Mouse (Mus musculus) erythroid progenitor cell, adult 5-6 weeks (primary cell): ENCODE data around the gene Arhgap35. TPM values are rescaled to one million over a fixed set of nuclear protein-coding genes. Genes with fewer than 3 reads are reported as not detected.

Experiments used
- ATAC-seq: replicated peaks from 2 replicates; pipeline ENCODE4 v1.8.0; 2016; ENCODE audit warnings: moderate number of reproducible peaks, mild to moderate bottlenecking, moderate TSS enrichment, inconsistent platforms; ENCODE audit not compliant: poor library complexity, low FRiP score, severe bottlenecking
- total RNA-seq, 2 experiments: library from RNA; stranded (forward) in 1 of 2; stranded (reverse) in 1 of 2; fragments of 150-400 nt in 1 of 2; fragments of 186-747, 209-891 nt in 1 of 2; gene quantifications; 2 replicates each; pipeline versions ENCODE4 v1.2.3 to v1.2.4; 2015 to 2017; ENCODE audit warnings: low replicate concordance in 2 of 2

The Arhgap35 gene
- total RNA-seq, 2 experiments from 2014 or later = 2.3 to 2.9 TPM

DNA sequence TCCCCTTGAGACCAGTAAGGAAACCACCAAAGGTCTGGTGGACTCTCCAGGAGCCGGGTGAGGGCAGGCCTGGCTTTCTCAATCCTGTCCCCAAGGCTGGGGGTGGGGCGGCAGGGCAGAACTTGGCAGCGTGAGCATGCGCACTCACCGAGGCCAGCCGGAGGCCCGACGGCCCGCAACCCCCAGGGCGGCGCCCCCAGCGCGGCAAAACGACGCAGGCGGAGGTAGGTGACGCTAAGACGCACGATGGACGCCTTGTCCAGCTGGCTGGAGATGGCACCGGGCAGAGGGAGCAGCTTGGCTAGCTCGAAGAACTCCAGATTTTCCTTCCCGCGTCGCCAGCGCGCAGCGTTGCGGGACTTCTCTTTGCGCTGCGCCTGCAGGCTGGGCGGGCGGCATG is 140.3 kb downstream of the Arhgap35 start:
- ATAC-seq = no peak

DNA sequence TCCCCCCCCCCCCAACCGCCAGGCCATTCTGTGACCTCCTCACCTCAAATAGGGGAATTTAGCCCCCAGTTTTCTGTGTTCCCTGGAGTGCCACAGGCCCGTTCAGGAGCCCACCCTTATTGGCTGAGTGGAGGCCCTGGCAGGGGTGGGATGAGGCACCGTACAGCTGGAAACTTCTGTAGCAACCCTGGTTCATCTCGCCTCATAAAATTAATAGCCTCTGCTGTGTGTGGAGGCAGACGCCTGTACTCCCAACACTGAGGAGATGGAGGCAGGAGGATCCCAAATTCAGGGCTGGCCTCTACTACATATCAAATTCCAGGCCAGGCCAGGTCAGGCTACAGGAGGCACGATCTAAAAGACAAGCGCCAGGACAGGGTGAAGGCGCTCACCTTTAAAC is 140.9 kb downstream of the Arhgap35 start:
- no peak for ATAC-seq

DNA sequence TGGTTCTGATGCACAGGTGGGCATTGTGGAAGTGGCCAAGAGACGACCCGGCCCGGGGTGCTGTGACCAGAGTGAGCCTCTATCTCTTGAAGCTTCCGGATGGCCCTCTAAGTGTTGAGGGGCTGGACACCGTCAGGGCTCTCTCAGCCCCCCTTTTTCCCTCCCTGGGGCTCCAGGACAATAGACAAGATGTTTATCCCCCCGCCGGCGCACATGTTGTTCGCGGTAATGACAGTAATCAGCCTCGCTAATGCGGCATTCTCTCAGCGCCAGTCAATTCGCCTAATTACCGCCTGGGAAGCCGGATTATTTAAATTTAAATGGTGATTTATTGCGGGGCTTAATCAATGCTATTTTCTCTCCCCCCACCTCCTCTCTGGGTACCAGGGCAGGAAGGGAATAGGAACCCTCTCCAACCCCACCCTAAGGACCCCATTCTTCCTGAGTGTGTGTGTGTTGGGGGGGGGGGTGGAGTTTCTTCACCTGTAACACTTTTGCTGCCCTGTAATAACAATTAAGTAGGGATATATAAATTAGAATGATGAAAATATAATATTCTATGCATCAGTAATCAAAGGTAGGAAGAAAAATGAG is 142.6 kb downstream of the Arhgap35 start:
- no peak for ATAC-seq

DNA sequence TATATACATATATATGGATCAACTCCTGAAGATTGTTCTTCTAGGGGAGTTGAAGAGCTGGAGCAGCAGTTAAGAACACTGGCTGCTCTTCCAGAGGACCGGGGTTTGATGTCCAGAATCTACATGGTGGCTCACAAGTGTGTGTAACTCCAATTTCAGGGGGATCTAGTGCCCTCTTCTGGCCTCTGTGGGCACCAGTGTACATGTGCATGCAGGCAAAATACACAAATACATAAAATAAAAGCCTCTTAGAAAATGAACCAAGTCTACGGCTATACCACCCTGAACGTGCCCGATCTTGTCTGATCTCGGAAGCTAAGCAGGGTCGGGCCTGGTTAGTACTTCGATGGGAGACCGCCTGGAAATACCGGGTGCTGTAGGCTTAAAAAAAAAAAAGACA is 143.2 kb downstream of the Arhgap35 start:
- no peak for ATAC-seq

DNA sequence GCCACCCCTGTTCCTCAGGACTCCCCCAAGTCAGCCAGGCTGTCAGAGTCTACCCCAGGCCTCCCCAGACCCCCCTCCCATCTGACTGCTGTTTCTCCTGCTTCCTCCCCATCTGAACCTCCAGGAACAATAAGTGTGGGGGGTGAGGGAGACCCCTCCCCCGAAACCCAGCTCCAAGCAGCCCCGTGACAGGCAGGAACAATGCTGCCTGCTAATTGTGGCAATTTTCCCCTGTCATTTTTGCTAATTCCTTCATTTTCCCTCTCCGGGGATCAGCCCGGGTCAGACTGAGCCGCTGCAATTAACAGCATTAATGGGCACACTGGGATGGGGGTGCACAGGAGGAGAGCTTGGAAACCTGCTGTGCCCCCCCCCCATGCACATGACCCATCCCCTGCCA is 146.7 kb downstream of the Arhgap35 start:
- ATAC-seq = no peak

DNA sequence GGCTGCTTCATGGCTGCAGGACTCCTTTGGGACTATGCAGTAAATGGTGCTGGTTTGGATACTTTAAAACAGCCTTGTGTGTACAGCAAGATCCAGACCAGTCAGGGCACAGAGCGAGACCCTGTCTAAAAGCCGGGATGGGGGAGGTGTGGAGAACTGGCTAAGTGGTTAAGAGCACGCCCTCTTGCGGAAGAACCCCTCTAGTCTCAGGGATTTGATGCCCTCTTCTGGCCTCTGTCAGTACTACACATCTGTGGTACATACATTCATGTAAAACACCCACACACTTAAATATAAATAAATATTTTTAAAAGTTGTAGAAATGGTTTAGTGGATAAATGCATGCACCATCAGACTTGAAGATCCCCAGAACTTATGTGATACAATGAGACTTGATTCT is 148.2 kb downstream of the Arhgap35 start:
- ATAC-seq = 0 out of 2 replicates have a peak, but pooled peaks have one; percentile 35

DNA sequence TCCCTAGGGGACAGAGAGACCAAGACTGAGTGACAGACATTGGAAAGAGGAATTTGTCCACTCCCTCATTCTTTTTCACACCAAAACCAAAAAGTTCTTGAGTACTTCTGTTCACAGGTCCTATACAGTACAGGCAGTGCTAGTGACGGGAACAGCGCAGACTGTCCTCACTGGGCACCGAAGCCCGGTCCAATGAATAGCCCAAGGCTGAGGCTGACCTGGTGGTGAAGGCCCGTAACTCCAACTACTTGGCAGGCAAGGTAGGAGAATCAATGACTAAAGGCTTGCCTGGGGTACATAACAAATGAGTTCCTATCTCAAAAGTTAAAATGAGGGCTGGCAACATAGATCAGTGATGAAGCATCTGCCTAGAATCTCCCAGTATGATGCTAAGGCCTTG is 149.2 kb downstream of the Arhgap35 start:
- no peak for ATAC-seq

DNA sequence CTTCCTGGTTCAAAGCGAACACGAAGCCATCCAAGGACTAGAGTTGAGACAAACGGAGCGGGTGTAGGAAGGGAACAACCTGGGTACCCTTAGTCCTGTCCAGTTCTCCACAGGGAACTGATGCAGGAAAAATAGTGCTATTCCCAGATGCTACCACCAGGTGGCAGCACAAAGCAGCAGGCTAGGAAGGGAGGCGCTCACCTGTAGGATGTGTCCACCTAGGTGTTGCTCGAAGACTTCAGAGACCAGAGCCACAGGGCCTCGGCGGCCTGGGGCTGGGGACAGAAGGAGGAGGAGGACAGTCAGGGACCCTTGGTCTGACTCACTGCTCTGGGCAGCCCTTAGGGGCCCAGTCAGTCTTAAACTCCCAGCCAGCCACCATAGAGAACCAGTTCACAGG is 149.6 kb downstream of the Arhgap35 start:
- peak; percentile 63 for ATAC-seq

DNA sequence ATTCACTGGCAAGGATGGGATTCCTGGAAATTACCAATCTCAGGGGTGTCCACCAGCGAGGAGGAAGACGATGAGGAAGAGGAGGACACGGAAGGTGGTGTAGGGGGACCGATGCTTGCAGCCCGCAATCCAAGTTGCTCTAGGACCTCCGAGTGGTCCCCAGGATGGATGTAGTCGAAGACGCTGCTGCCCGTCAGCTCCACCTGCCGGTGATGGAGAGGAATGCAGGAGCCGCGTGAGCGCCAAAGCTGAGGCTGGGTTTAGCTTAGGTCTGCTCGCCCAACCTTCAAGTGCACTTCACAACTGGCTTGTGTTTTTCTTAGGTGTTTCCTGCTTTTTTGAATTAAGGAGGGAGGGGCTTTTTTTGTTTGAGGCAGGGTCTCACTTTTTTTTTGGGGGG is 151.6 kb downstream of the Arhgap35 start:
- peak; percentile 69 for ATAC-seq

DNA sequence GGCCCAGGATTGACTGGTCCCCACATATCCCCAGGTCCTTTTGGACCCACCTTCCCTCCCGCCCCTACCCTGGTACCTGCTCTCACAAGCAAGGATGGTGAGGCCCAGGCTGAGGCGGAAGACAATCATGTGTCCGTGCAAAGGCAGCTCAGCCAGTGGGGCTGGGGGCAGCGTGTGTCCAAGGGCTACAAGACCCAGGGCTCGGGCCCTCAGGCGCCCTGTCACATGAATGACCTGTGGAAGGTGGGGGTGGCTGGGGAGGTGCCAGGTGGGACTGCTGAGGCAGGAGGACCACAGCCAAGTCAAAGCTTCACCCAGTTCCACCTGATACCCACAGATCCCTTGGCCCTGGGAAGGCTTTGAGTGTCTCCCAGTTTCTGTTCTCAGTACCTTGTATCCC is 153.1 kb downstream of the Arhgap35 start:
- ATAC-seq = no peak

DNA sequence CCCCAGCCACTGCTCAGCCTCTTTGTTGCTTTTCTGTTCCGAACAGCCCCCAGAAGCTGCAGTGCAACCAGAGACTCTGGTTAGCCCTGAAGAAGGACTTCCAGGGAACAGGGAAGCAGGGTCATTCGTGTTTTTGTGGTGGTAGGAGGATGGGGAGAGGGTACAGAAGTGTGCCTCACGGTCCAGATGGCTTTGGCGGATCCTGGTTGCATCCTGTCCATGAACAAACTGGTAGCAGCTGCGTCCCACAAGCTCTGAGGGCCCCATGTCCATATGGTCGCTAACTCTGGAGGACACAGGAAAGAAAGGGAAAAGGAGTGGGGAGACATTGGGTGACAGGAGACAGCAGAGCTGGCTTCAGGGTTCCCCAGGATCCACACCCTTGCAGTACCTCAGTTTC is 153.6 kb downstream of the Arhgap35 start:
- no peak for ATAC-seq

DNA sequence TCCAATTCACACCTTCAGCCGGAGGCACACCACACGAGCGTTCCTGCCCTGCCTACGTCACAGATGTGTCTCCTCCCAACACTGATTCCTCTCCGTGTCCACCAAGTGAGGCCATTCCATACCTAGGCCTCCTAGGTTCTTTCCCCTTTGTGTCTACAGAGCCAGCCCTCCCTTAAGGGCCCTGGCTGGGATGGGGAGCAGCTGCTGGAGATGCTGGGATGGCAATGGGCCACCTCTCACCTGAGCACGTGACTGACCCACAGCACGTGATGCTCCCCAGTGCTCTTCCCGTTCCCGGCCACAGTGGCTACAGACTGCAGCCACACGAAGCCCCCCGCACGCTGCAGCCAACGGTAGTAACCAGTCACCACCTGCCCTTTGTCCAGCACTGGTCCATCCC is 154.2 kb downstream of the Arhgap35 start:
- ATAC-seq = no peak

DNA sequence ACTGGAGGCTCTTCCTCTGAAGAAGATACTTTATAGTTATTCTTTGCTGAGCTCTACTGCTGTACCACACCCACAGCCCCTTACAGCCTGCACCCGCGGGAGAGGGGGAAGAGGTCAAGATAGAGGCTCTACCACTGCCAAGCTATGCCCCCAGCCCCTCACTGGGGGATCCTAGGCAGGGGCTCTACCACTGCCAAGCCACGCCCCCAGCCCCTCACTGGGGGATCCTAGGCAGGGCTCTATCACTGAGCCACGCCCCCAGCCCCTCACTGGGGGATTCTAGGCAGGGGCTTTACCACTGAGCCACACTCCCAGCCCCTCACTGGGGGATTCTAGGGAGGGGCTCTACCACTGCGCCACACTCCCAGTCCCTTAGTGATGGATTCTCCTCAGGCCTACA is 158.5 kb downstream of the Arhgap35 start:
- no peak for ATAC-seq

DNA sequence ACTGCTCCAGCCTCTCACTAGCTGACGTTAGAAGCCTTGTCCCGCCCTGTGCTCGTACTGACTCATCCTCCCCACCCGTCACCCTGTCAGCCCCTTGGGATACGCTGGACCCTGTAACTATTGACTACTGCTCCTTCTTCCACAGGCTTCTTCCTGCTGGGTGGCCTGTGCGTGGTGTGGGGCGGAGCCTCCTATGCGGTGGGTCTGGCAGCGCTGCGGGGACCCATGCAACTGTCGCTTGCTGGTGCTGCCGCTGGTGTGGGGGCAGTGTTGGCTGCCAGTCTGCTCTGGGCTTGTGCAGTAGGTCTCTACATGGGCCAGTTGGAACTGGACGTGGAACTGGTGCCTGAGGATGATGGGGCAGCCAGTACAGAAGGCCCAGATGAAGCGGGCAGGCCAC is 159.8 kb downstream of the Arhgap35 start:
- no peak for ATAC-seq

DNA sequence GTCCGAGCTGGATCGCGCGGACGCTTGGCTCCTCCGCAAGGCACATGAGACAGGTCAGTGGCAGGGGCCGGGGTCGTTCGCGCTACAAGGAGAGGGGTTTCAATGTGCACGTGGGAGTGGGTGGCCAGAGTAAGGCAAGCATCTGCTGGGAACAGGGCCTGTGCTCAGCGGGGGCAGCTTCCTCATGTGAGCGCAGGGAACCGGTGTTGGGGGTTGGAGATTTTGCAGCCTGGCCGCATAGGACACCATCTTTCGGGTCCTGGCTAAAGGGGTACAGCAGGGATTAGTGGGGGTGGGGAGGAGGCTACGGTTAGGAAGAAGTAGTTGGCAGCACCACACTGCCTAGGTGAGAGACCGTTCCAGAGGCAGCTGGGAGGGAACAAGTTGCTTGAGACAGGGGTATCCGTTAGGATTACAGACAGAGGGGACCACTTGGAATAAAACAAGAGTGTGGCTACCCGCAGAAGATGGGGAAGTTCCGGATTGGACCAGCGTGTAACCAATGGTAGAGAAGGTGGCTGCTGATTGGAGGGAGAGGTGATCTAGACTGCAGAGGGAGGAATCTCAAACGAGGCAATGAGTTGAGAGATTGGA is 161.6 kb downstream of the Arhgap35 start:
- peak; percentile 41; the same call in 1 of the 2 replicates for ATAC-seq

DNA sequence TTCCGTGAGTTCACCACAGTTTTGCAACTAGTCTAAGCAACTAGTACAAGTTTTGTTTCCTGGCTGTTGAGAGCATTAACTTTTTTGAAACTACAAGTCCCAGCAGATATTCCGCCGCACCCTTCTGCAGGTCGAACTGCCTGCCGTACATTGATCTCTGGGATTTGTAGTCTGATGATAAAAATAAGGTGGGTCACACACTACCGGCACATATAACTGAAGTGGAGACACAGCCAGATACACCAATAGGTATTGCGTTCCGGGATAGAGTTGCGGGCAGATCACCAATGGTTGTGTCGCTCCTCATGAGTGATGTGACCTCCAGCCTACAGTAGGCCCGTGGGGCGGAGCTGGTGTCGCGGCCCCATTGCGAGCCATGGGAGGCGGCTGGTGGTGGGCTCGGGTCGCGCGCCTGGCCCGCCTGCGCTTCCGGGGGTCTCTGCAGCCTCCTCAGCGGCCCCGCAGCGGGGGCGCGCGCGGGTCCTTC is 162.2 kb downstream of the Arhgap35 start, which contains the start of gene Tmem160:
Gene Tmem160 (plus strand): TSS at position 193 of the 487 bp plus-strand sequence.
- peak; percentile 92 for ATAC-seq

DNA sequence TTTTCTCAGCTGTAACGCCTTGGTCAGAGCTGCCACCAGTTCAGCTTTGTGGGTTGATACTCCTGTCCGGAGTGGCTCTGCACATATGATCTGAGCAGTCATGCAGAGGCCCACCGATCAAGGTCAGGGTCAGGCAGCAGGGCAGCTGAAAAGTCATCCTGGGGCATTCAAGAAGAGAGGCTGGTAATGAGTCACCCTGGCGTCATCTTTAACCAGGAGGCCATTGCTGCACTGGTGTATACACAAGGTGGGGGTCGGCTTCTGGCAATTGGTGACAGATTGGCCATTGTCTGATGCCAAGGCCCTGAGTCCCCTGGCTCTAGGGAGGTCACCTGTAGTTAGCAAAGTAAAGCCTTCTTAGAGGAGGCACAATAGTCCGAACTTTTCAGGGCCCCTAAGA is 163.1 kb downstream of the Arhgap35 start:
- no peak for ATAC-seq

Other genes with a start within 250 kb of the Arhgap35 start
- gene Sae1, start 227.2 kb downstream of the Arhgap35 start, total RNA-seq (2015; ENCODE audit: low replicate concordance) = 36.5 and 43.6 TPM in 2 replicates
- 113 and 196 TPM in 2 replicates for gene Sae1, start 227.2 kb downstream of the Arhgap35 start, total RNA-seq (2017; ENCODE audit: low replicate concordance)
- gene Zc3h4, start 214.1 kb downstream of the Arhgap35 start, total RNA-seq (2015; ENCODE audit: low replicate concordance) = 43.6 and 44.0 TPM in 2 replicates
- 89.2 and 100.0 TPM in 2 replicates for gene Zc3h4, start 214.1 kb downstream of the Arhgap35 start, total RNA-seq (2017; ENCODE audit: low replicate concordance)
- gene Tmem160, start 162.2 kb downstream of the Arhgap35 start, total RNA-seq (2015; ENCODE audit: low replicate concordance) = 6.8 and 8.0 TPM in 2 replicates
- gene Tmem160, start 162.2 kb downstream of the Arhgap35 start, total RNA-seq (2017; ENCODE audit: low replicate concordance) = 1.9 and 5.9 TPM in 2 replicates
- gene Npas1, start 137.3 kb downstream of the Arhgap35 start, total RNA-seq (2015; ENCODE audit: low replicate concordance) = not detected in 2 replicates
- gene Npas1, start 137.3 kb downstream of the Arhgap35 start, total RNA-seq (2017; ENCODE audit: low replicate concordance) = not detected in 2 replicates
- not detected in 2 replicates for gene Ceacam15, start 60.7 kb upstream of the Arhgap35 start, total RNA-seq (2015; ENCODE audit: low replicate concordance)
- gene Ceacam15, start 60.7 kb upstream of the Arhgap35 start, total RNA-seq (2017; ENCODE audit: low replicate concordance) = not detected in 2 replicates
- not detected in 2 replicates for gene Ceacam9, start 106.9 kb upstream of the Arhgap35 start, total RNA-seq (2015; ENCODE audit: low replicate concordance)
- gene Ceacam9, start 106.9 kb upstream of the Arhgap35 start, total RNA-seq (2017; ENCODE audit: low replicate concordance) = not detected in 2 replicates
- 74.2 and 106 TPM in 2 replicates for gene Ap2s1, start 123.4 kb upstream of the Arhgap35 start, total RNA-seq (2015; ENCODE audit: low replicate concordance)
- gene Ap2s1, start 123.4 kb upstream of the Arhgap35 start, total RNA-seq (2017; ENCODE audit: low replicate concordance) = 27.9 and 47.0 TPM in 2 replicates
- 596 and 609 TPM in 2 replicates for gene Slc1a5, start 166.3 kb upstream of the Arhgap35 start, total RNA-seq (2015; ENCODE audit: low replicate concordance)
- 412 and 455 TPM in 2 replicates for gene Slc1a5, start 166.3 kb upstream of the Arhgap35 start, total RNA-seq (2017; ENCODE audit: low replicate concordance)
- gene Strn4, start 200.9 kb upstream of the Arhgap35 start, total RNA-seq (2015; ENCODE audit: low replicate concordance) = 75.0 and 87.2 TPM in 2 replicates
- 76.9 and 128 TPM in 2 replicates for gene Strn4, start 200.9 kb upstream of the Arhgap35 start, total RNA-seq (2017; ENCODE audit: low replicate concordance)
- gene Fkrp, start 201.7 kb upstream of the Arhgap35 start, total RNA-seq (2015; ENCODE audit: low replicate concordance) = 6.5 and 7.5 TPM in 2 replicates
- 4.9 and 19.6 TPM in 2 replicates for gene Fkrp, start 201.7 kb upstream of the Arhgap35 start, total RNA-seq (2017; ENCODE audit: low replicate concordance)
- gene Prkd2, start 227.9 kb upstream of the Arhgap35 start, total RNA-seq (2015; ENCODE audit: low replicate concordance) = 8.3 and 18.4 TPM in 2 replicates
- 3.8 and 4.9 TPM in 2 replicates for gene Prkd2, start 227.9 kb upstream of the Arhgap35 start, total RNA-seq (2017; ENCODE audit: low replicate concordance)